Mouse (Mus musculus): ENCODE data around the gene Hoxb2. TPM values are rescaled to one million over a fixed set of nuclear protein-coding genes. Genes with fewer than 3 reads are reported as not detected.

Hoxb2 gene
- polyA plus RNA-seq, 1 experiment = 0.20 TPM

- H3K4me3 ChIP-seq (ENCODE audit: control insufficient read depth, low read depth, low read length) = no peak within 1 kb of the TSS
- H3K4me1 ChIP-seq (ENCODE audit: control insufficient read depth, insufficient read depth, low read length) = peaks cover 10% of the 10 kb centered on the region
- peaks cover 6% of the 10 kb centered on the region for H3K27me3 ChIP-seq (ENCODE audit: control insufficient read depth, insufficient read depth, low read length)
- no peaks in the 10 kb centered on the region for H3K36me3 ChIP-seq (ENCODE audit: control insufficient read depth, insufficient read depth, low read length)
- H3K27ac ChIP-seq (ENCODE audit: control insufficient read depth, insufficient read depth, low read depth, low read length) = no peak within 1 kb of the TSS
- no peak for TF ChIP-seq POLR2A (IDR thresholded peaks at IDR 0.05; ENCODE audit: control insufficient read depth, low read depth, low read length)
- no peak for TF ChIP-seq CTCF (IDR thresholded peaks at IDR 0.05; ENCODE audit: control insufficient read depth, insufficient read depth, insufficient replicate concordance, low read depth, low read length)
These were observed 27.2 kb upstream of the Hoxb2 start, which contains the start of gene Hoxb3 for GRCm38 (mm10) chr11:96323154-96323553. TSS of gene Hoxb3 (plus strand) at chr11:96323326.

GRCm38 (mm10) chr11:96324125-96324524, 26.2 kb upstream of the Hoxb2 start:
- Histone ChIP-seq H3K27ac (ENCODE audit: control insufficient read depth, insufficient read depth, low read depth, low read length) (no peak overlapping the region), H3K4me3 (ENCODE audit: control insufficient read depth, low read depth, low read length) (no peak overlapping the region), H3K27me3 (ENCODE audit: control insufficient read depth, insufficient read depth, low read length) (peaks cover 6% of the 10 kb centered on the region), H3K4me1 (ENCODE audit: control insufficient read depth, insufficient read depth, low read length) (peaks cover 7% of the 10 kb centered on the region), H3K36me3 (ENCODE audit: control insufficient read depth, insufficient read depth, low read length) (no peaks in the 10 kb centered on the region)
- TF ChIP-seq CTCF (IDR thresholded peaks at IDR 0.05; ENCODE audit: control insufficient read depth, insufficient read depth, insufficient replicate concordance, low read depth, low read length) = no peak
- no peak for TF ChIP-seq POLR2A (IDR thresholded peaks at IDR 0.05; ENCODE audit: control insufficient read depth, low read depth, low read length)

- peaks cover 6% of the 10 kb centered on the region for H3K27me3 ChIP-seq (ENCODE audit: control insufficient read depth, insufficient read depth, low read length)
- no peaks in the 10 kb centered on the region for H3K36me3 ChIP-seq (ENCODE audit: control insufficient read depth, insufficient read depth, low read length)
- no peak overlapping the region for H3K4me3 ChIP-seq (ENCODE audit: control insufficient read depth, low read depth, low read length)
- H3K4me1 ChIP-seq (ENCODE audit: control insufficient read depth, insufficient read depth, low read length) = peaks cover 4% of the 10 kb centered on the region
- no peak overlapping the region for H3K27ac ChIP-seq (ENCODE audit: control insufficient read depth, insufficient read depth, low read depth, low read length)
- TF ChIP-seq POLR2A (IDR thresholded peaks at IDR 0.05; ENCODE audit: control insufficient read depth, low read depth, low read length) = no peak
- no peak for TF ChIP-seq CTCF (IDR thresholded peaks at IDR 0.05; ENCODE audit: control insufficient read depth, insufficient read depth, insufficient replicate concordance, low read depth, low read length)
These were observed 25.4 kb upstream of the Hoxb2 start for GRCm38 (mm10) chr11:96324965-96325364.

GRCm38 (mm10) chr11:96325747-96326212, 24.5 kb upstream of the Hoxb2 start:
- Histone ChIP-seq H3K27ac (ENCODE audit: control insufficient read depth, insufficient read depth, low read depth, low read length) (no peak overlapping the region), H3K4me1 (ENCODE audit: control insufficient read depth, insufficient read depth, low read length) (peaks cover 3% of the 10 kb centered on the region; the same call in 1 of the 2 replicates), H3K27me3 (ENCODE audit: control insufficient read depth, insufficient read depth, low read length) (peaks cover 5% of the 10 kb centered on the region), H3K4me3 (ENCODE audit: control insufficient read depth, low read depth, low read length) (no peak overlapping the region), H3K36me3 (ENCODE audit: control insufficient read depth, insufficient read depth, low read length) (no peaks in the 10 kb centered on the region)
- TF ChIP-seq CTCF (IDR thresholded peaks at IDR 0.05; ENCODE audit: control insufficient read depth, insufficient read depth, insufficient replicate concordance, low read depth, low read length) = no peak
- no peak for TF ChIP-seq POLR2A (IDR thresholded peaks at IDR 0.05; ENCODE audit: control insufficient read depth, low read depth, low read length)

DNA sequence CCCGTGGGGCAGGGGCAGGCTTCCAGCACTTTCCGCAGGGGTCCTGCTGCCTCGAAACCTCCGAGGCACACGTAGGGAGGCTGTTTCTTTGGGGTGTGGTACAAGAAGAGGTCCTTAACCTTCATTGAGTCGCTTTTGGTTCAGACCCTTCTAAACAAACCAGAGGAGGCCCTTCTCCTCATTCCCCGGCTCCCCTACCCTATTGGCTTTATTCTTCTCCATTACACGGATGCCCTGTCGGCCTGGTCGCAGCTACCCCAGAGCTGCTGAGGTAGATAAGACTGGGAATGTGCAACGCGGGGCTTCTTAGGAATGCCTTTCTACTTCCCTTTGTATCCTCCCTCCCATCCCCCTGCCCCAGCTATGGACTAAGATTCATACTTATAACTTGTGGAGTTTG, 23.6 kb upstream of the Hoxb2 start:
- Histone ChIP-seq H3K27ac (ENCODE audit: control insufficient read depth, insufficient read depth, low read depth, low read length) (no peak overlapping the region), H3K36me3 (ENCODE audit: control insufficient read depth, insufficient read depth, low read length) (no peaks in the 10 kb centered on the region), H3K4me3 (ENCODE audit: control insufficient read depth, low read depth, low read length) (no peak overlapping the region), H3K27me3 (ENCODE audit: control insufficient read depth, insufficient read depth, low read length) (peaks cover 2% of the 10 kb centered on the region), H3K4me1 (ENCODE audit: control insufficient read depth, insufficient read depth, low read length) (peaks cover 3% of the 10 kb centered on the region; the same call in 1 of the 2 replicates)
- TF ChIP-seq CTCF (IDR thresholded peaks at IDR 0.05; ENCODE audit: control insufficient read depth, insufficient read depth, insufficient replicate concordance, low read depth, low read length) (no peak), POLR2A (IDR thresholded peaks at IDR 0.05; ENCODE audit: control insufficient read depth, low read depth, low read length) (no peak)

DNA sequence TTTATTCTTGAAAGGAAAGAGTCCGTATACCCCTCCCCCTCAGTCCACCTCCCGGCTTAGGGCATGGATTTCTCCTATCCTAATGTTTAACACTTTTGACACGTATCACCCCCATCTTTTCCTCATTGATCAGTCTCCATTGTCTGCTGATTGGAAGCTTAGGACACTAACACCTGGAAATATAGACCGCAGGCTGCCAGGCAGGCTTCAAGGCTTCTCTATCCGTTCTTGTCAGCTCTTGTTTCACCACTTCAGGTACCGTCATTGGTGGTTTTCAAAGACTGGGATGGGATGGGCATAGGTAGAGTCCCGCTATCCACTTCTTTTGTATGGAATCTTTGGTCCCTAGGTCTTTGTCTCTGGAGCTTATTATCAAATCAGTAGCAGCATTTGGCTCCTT, 23.2 kb upstream of the Hoxb2 start:
- TF ChIP-seq POLR2A (IDR thresholded peaks at IDR 0.05; ENCODE audit: control insufficient read depth, low read depth, low read length) = no peak
- TF ChIP-seq CTCF (IDR thresholded peaks at IDR 0.05; ENCODE audit: control insufficient read depth, insufficient read depth, insufficient replicate concordance, low read depth, low read length) = no peak
- peaks cover 3% of the 10 kb centered on the region; the same call in 1 of the 2 replicates for H3K4me1 ChIP-seq (ENCODE audit: control insufficient read depth, insufficient read depth, low read length)
- no peak overlapping the region for H3K27ac ChIP-seq (ENCODE audit: control insufficient read depth, insufficient read depth, low read depth, low read length)
- H3K4me3 ChIP-seq (ENCODE audit: control insufficient read depth, low read depth, low read length) = no peak overlapping the region
- no peaks in the 10 kb centered on the region for H3K36me3 ChIP-seq (ENCODE audit: control insufficient read depth, insufficient read depth, low read length)
- peaks cover 2% of the 10 kb centered on the region for H3K27me3 ChIP-seq (ENCODE audit: control insufficient read depth, insufficient read depth, low read length)

GRCm38 (mm10) chr11:96327750-96328149, 22.6 kb upstream of the Hoxb2 start:
- TF ChIP-seq POLR2A (IDR thresholded peaks at IDR 0.05; ENCODE audit: control insufficient read depth, low read depth, low read length) (no peak), CTCF (IDR thresholded peaks at IDR 0.05; ENCODE audit: control insufficient read depth, insufficient read depth, insufficient replicate concordance, low read depth, low read length) (no peak)
- H3K4me3 ChIP-seq (ENCODE audit: control insufficient read depth, low read depth, low read length) = no peak overlapping the region
- no peaks in the 10 kb centered on the region for H3K36me3 ChIP-seq (ENCODE audit: control insufficient read depth, insufficient read depth, low read length)
- no peak overlapping the region for H3K27ac ChIP-seq (ENCODE audit: control insufficient read depth, insufficient read depth, low read depth, low read length)
- peaks cover 5% of the 10 kb centered on the region for H3K27me3 ChIP-seq (ENCODE audit: control insufficient read depth, insufficient read depth, low read length)
- peaks cover 3% of the 10 kb centered on the region for H3K4me1 ChIP-seq (ENCODE audit: control insufficient read depth, insufficient read depth, low read length)

All from testis, adult 2 months (tissue).